Mouse (Mus musculus): ENCODE measurements at regions not wholly inside any gene's neighbourhood (a gene's known extent, or its start where the extent isn't known, plus 50 kb on each side); places are given as distances from the start of the nearest gene placed in this dataset.
"Not testable (repeated sequence)": the region's sequence is repeated elsewhere in the genome, so short reads cannot be mapped to it uniquely, and the experiment has no call there.

DNA sequence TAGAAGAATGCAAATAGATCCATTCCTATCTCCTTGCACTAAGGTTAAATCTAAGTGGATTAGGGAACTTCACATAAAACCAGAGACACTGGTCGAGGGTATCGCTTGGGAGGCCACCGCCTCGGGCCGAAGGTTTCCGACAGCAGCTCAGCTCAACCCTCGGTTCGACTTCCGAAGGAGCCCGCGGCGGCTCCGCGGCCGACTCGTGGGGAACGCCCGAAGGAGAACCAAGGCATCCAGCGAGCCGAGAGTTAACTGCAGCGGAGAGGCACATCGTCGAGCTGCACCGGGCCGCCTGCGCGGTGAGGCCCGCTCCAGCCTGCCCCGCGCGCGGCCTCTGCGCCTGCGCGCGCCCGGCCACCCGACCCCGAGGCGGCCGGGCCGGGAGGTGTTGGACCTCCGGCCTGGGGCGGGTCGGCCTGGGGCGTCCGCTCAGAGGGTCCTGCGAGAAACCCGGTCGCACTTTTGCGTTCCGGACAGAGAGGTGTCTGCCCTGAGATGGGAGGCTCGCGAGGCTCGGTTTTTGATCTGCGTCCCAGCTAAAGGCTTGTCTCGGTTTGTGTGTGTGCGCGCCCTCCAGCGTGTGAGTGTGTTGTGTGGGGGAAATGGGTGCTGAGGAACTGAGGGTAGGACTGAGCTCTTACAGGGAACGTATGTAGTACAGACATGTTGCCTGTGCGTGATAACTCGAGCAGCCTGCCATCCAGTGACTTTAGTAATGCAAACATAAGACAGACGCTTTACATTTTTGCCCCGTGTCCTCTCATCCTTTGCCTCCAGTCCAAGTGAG, 50.9 kb upstream of the Vmn2r9 start:
- DNase-seq, result peak; percentile 26
- H3K27ac ChIP-seq (ENCODE audit: control insufficient read depth, insufficient read depth, low read length); H3K27me3 ChIP-seq (ENCODE audit: control insufficient read depth, insufficient read depth, low read length); H3K4me3 ChIP-seq (ENCODE audit: control insufficient read depth, insufficient read depth, low read length); H3K36me3 ChIP-seq (ENCODE audit: control insufficient read depth, insufficient read depth, low read length); H3K4me1 ChIP-seq (replicated peaks; ENCODE audit: control insufficient read depth, insufficient read depth, low read length): not testable (repeated sequence)
- WGBS, result 8% methylated on average over 34 of the region's 65 CpGs

Data from thymus, adult 2 months (tissue).